Mouse (Mus musculus) lung, embryonic 14.5 days (tissue): ENCODE measurements at regions not wholly inside any gene's neighbourhood (a gene's known extent, or its start where the extent isn't known, plus 50 kb on each side); places are given as distances from the start of the nearest gene placed in this dataset.

Experiments
- ATAC-seq: fragments of 200-750 bp; cut with Nextera tagmentation; 2 replicates; pipeline ENCODE4 v1.8.0; 2017; ENCODE audit warnings: mild to moderate bottlenecking, moderate TSS enrichment, moderate library complexity; ENCODE audit not compliant: insufficient read depth
- DNase-seq: peaks from one replicate; pipeline ENCODE4 v3.0.0-alpha.2; 2015
- H3K27ac ChIP-seq: fragments of 300-500 bp; sonication (generic); 2 replicates; pipeline ENCODE4 v1.5.1; 2014; ENCODE audit warnings: low read depth, mild to moderate bottlenecking, moderate library complexity
- H3K27me3 ChIP-seq: fragments of 300-500 bp; sonication (generic); 2 replicates; pipeline ENCODE4 v1.6.1; 2014; ENCODE audit warnings: low read length, control low read depth; ENCODE audit not compliant: insufficient read depth
- H3K36me3 ChIP-seq: fragments of 300-500 bp; sonication (generic); 2 replicates; pipeline ENCODE4 v1.6.1; 2014; ENCODE audit warnings: control low read depth; ENCODE audit not compliant: insufficient read depth
- H3K4me1 ChIP-seq: fragments of 300-500 bp; sonication (generic); 2 replicates; pipeline ENCODE4 v1.6.1; 2014; ENCODE audit warnings: antibody characterized with exemption, control low read depth; ENCODE audit not compliant: insufficient read depth
- H3K4me2 ChIP-seq: fragments of 300-500 bp; sonication (generic); 2 replicates; pipeline ENCODE4 v1.6.1; 2014; ENCODE audit warnings: mild to moderate bottlenecking
- H3K4me3 ChIP-seq: fragments of 300-500 bp; sonication (generic); 2 replicates; pipeline ENCODE4 v1.5.1; 2014; ENCODE audit warnings: low read depth, low read length
- H3K9ac ChIP-seq: fragments of 300-500 bp; sonication (generic); 2 replicates; pipeline ENCODE4 v1.6.1; 2014
- H3K9me3 ChIP-seq: fragments of 300-500 bp; sonication (generic); 2 replicates; pipeline ENCODE4 v1.6.1; 2016; ENCODE audit warnings: low read depth, low read length, control low read depth
- CTCF ChIP-seq: IDR thresholded peaks from 2 replicates; pipeline ENCODE4 v1.5.1; 2016; ENCODE audit warnings: antibody characterized with exemption, low read depth
- WGBS: fragments of 180-500 bp; shearing (Covaris S2); extraction: QIAGEN DNeasy Blood & Tissue Kit; methylation state at CpG from one replicate; pipeline ENCODE4 v1.1.7; 2014; 5-methylcytosine and 5-hydroxymethylcytosine counted together

- ATAC-seq (no peak), DNase-seq (no peak)
- whole genome bisulfite sequencing = 88% methylated on average over 5 of the region's 5 CpGs
- Histone ChIP-seq H3K9me3 (no peaks in the 10 kb centered on the region), H3K36me3 (no peaks in the 10 kb centered on the region), H3K27me3 (no peaks in the 10 kb centered on the region), H3K4me3 (no peak overlapping the region), H3K27ac (no peak overlapping the region), H3K4me2 (no peak overlapping the region), H3K4me1 (0 out of 2 replicates have a peak, but pooled peaks cover 2% of the 10 kb centered on the region), H3K9ac (no peak overlapping the region)
- no peak for TF ChIP-seq CTCF
These were observed 113.2 kb downstream of the Spry2 start for GRCm38 (mm10) chr14:105783428-105783827.

- Histone ChIP-seq H3K36me3 (no peaks in the 10 kb centered on the region), H3K27me3 (no peaks in the 10 kb centered on the region), H3K9ac (no peak overlapping the region), H3K9me3 (no peaks in the 10 kb centered on the region), H3K4me2 (no peak overlapping the region), H3K27ac (no peak overlapping the region), H3K4me1 (0 out of 2 replicates have a peak, but pooled peaks cover 2% of the 10 kb centered on the region), H3K4me3 (no peak overlapping the region)
- WGBS = 45% methylated on average over 3 of the region's 3 CpGs
- ATAC-seq = no peak
- no peak for TF ChIP-seq CTCF
- no peak for DNase-seq
These were observed 116.9 kb downstream of the Spry2 start for GRCm38 (mm10) chr14:105779760-105780159.

- H3K27ac ChIP-seq = no peak overlapping the region
- WGBS = 43% methylated on average over 4 of the region's 4 CpGs
- no peaks in the 10 kb centered on the region for H3K27me3 ChIP-seq
- H3K9ac ChIP-seq = no peak overlapping the region
- peak; percentile 70 for DNase-seq
- H3K36me3 ChIP-seq = no peaks in the 10 kb centered on the region
- H3K9me3 ChIP-seq = no peaks in the 10 kb centered on the region
- ATAC-seq = peak; percentile 58; the same call in 1 of the 2 replicates
- no peak overlapping the region for H3K4me3 ChIP-seq
- no peak for TF ChIP-seq CTCF
- 0 out of 2 replicates have a peak, but pooled peaks cover 2% of the 10 kb centered on the region for H3K4me1 ChIP-seq
- H3K4me2 ChIP-seq = no peak overlapping the region
These were observed 117.3 kb downstream of the Spry2 start for GRCm38 (mm10) chr14:105779349-105779748.

GRCm38 (mm10) chr14:105773674-105774073 is 122.9 kb downstream of the Spry2 start:
- Histone ChIP-seq H3K4me2 (no peak overlapping the region), H3K9me3 (no peaks in the 10 kb centered on the region), H3K36me3 (no peaks in the 10 kb centered on the region), H3K4me1 (no peaks in the 10 kb centered on the region), H3K27ac (no peak overlapping the region), H3K4me3 (no peak overlapping the region), H3K9ac (no peak overlapping the region), H3K27me3 (no peaks in the 10 kb centered on the region)
- no peak for DNase-seq
- TF ChIP-seq CTCF = no peak
- 86% methylated on average over 12 of the region's 12 CpGs for WGBS
- ATAC-seq = no peak

GRCm38 (mm10) chr14:105767100-105767499 is 129.5 kb downstream of the Spry2 start:
- H3K27me3 ChIP-seq = no peaks in the 10 kb centered on the region
- WGBS = 27% methylated on average over 4 of the region's 4 CpGs
- no peaks in the 10 kb centered on the region for H3K9me3 ChIP-seq
- ATAC-seq = peak; percentile 73
- no peak for TF ChIP-seq CTCF
- H3K27ac ChIP-seq = no peak overlapping the region
- no peaks in the 10 kb centered on the region for H3K36me3 ChIP-seq
- no peak overlapping the region for H3K9ac ChIP-seq
- no peak overlapping the region for H3K4me3 ChIP-seq
- peak; percentile 34 for DNase-seq
- no peak overlapping the region for H3K4me2 ChIP-seq
- H3K4me1 ChIP-seq = no peaks in the 10 kb centered on the region

- Histone ChIP-seq H3K4me1 (no peaks in the 10 kb centered on the region), H3K4me3 (no peak overlapping the region), H3K27me3 (no peaks in the 10 kb centered on the region), H3K36me3 (no peaks in the 10 kb centered on the region), H3K27ac (no peak overlapping the region), H3K9me3 (no peaks in the 10 kb centered on the region), H3K9ac (no peak overlapping the region), H3K4me2 (no peak overlapping the region)
- 66% methylated on average over 4 of the region's 4 CpGs for WGBS
- no peak for ATAC-seq
- no peak for DNase-seq
- no peak for TF ChIP-seq CTCF
These were observed 143.9 kb downstream of the Spry2 start for GRCm38 (mm10) chr14:105752509-105753375.

GRCm38 (mm10) chr14:105751762-105752161 is 144.9 kb downstream of the Spry2 start:
- no peak overlapping the region for H3K27ac ChIP-seq
- H3K36me3 ChIP-seq = no peaks in the 10 kb centered on the region
- WGBS = 88% methylated on average over 7 of the region's 7 CpGs
- no peak for DNase-seq
- no peak overlapping the region for H3K4me2 ChIP-seq
- no peaks in the 10 kb centered on the region for H3K4me1 ChIP-seq
- no peak overlapping the region for H3K4me3 ChIP-seq
- H3K9ac ChIP-seq = no peak overlapping the region
- no peaks in the 10 kb centered on the region for H3K9me3 ChIP-seq
- H3K27me3 ChIP-seq = no peaks in the 10 kb centered on the region
- TF ChIP-seq CTCF = no peak
- no peak for ATAC-seq
